Mouse (Mus musculus): Measurements from ENCODE around the gene Sez6l2. TPM values are rescaled to one million over a fixed set of nuclear protein-coding genes. Genes with fewer than 3 reads are reported as not detected.

Sez6l2 gene
- total RNA-seq, 2 experiments from 2014 or later: 18.6 to 21.2 TPM

Other genes with a start within 250 kb of the Sez6l2 start
- gene Coro1a, start 242.8 kb upstream of the Sez6l2 start, total RNA-seq (2021): 1 to 10 TPM; 8.4 to 9.2 TPM
- gene Mapk3, start 191.0 kb upstream of the Sez6l2 start, total RNA-seq (2021): 10 to 100 TPM; 80.3 to 90.9 TPM
- 1 to 10 TPM; 3.7 to 4.2 TPM for gene Gdpd3, start 184.2 kb upstream of the Sez6l2 start, total RNA-seq (2021)
- gene Ypel3, start 173.6 kb upstream of the Sez6l2 start, total RNA-seq (2021): 10 to 100 TPM; 31.8 to 34.0 TPM
- gene Tbx6, start 169.1 kb upstream of the Sez6l2 start, total RNA-seq (2021): under 1 TPM in 1 of 2 experiments, not detected in 1; 0.26 TPM
- 10 to 100 TPM; 67.6 to 76.6 TPM for gene Ppp4c, start 158.1 kb upstream of the Sez6l2 start, total RNA-seq (2021)
- gene Fam57b, start 152.9 kb upstream of the Sez6l2 start, total RNA-seq (2021): 1 to 10 TPM; 7.7 to 9.3 TPM
- gene 4930451I11Rik, start 118.9 kb upstream of the Sez6l2 start, total RNA-seq (2021): not detected
- not detected for gene Doc2a, start 103.1 kb upstream of the Sez6l2 start, total RNA-seq (2021)
- gene Hirip3, start 88.6 kb upstream of the Sez6l2 start, total RNA-seq (2021): 10 to 100 TPM; 22.8 to 26.1 TPM
- 10 to 100 TPM; 33.5 to 34.1 TPM for gene Ino80e, start 88.2 kb upstream of the Sez6l2 start, total RNA-seq (2021)
- 10 to 100 TPM; 65.0 to 66.5 TPM for gene Taok2, start 65.9 kb upstream of the Sez6l2 start, total RNA-seq (2021)
- 10 to 100 TPM; 12.9 to 14.7 TPM for gene Tmem219, start 27.6 kb upstream of the Sez6l2 start, total RNA-seq (2021)
- 10 to 100 TPM; 10.4 to 10.7 TPM for gene Kctd13, start 21.7 kb upstream of the Sez6l2 start, total RNA-seq (2021)
- under 1 TPM in 1 of 2 experiments, not detected in 1; 0.36 TPM for gene Asphd1, start 981 bp upstream of the Sez6l2 start, total RNA-seq (2021)
- gene Cdipt, start 25.4 kb downstream of the Sez6l2 start, total RNA-seq (2021): 10 to 100 TPM; 69.2 to 72.1 TPM
- under 1 TPM; 0.24 to 0.29 TPM for gene Cdiptos, start 25.5 kb downstream of the Sez6l2 start, total RNA-seq (2021)
- 10 to 100 TPM; 27.2 to 28.4 TPM for gene Mvp, start 64.1 kb downstream of the Sez6l2 start, total RNA-seq (2021)
- 1 to 10 TPM; 1.2 to 1.9 TPM for gene Pagr1b, start 65.9 kb downstream of the Sez6l2 start, total RNA-seq (2021)
- 10 to 100 TPM; 10.4 to 14.8 TPM for gene Pagr1a, start 66.8 kb downstream of the Sez6l2 start, total RNA-seq (2021)
- 10 to 100 TPM; 10.0 to 18.2 TPM for gene Gm42742, start 70.5 kb downstream of the Sez6l2 start, total RNA-seq (2021)
- 1 to 10 TPM; 1.6 to 2.0 TPM for gene Prrt2, start 70.6 kb downstream of the Sez6l2 start, total RNA-seq (2021)
- gene Maz, start 76.5 kb downstream of the Sez6l2 start, total RNA-seq (2021): 100 to 1,000 TPM; 152 TPM
- 10 to 100 TPM; 43.2 to 48.6 TPM for gene Kif22, start 91.9 kb downstream of the Sez6l2 start, total RNA-seq (2021)
- gene Zg16, start 136.8 kb downstream of the Sez6l2 start, total RNA-seq (2021): not detected
- gene AI467606, start 140.8 kb downstream of the Sez6l2 start, total RNA-seq (2021): under 1 TPM; 0.71 to 0.74 TPM
- under 1 TPM; 0.19 to 0.20 TPM for gene Qprt, start 171.7 kb downstream of the Sez6l2 start, total RNA-seq (2021)
- under 1 TPM; 0.38 to 0.67 TPM for gene Spn, start 187.3 kb downstream of the Sez6l2 start, total RNA-seq (2021)
- 10 to 100 TPM; 57.3 to 57.7 TPM for gene Cd2bp2, start 245.5 kb downstream of the Sez6l2 start, total RNA-seq (2021)